Mouse (Mus musculus): ENCODE data around the gene Arhgef10l. TPM values are rescaled to one million over a fixed set of nuclear protein-coding genes. Genes with fewer than 3 reads are reported as not detected.

The Arhgef10l gene
- polyA plus RNA-seq, 1 experiment from 2014 or later: 9.7 TPM

GRCm38 (mm10) chr4:140628971-140629370, 36.8 kb downstream of the Arhgef10l start:
- Histone ChIP-seq H3K9me3 (replicated peaks; ENCODE audit: control insufficient read depth, low read length) (no peaks in the 10 kb centered on the region), H3K36me3 (ENCODE audit: control insufficient read depth, insufficient read depth, low read length) (no peaks in the 10 kb centered on the region), H3K4me2 (no peak overlapping the region), H3K4me1 (ENCODE audit: control insufficient read depth, insufficient read depth, low read length) (peaks cover 53% of the 10 kb centered on the region), H3K4me3 (ENCODE audit: low read depth, low read length) (no peak overlapping the region), H3K9ac (ENCODE audit: low read depth, low read length) (no peak overlapping the region), H3K27ac (ENCODE audit: low read depth, low read length) (no peak overlapping the region), H3K27me3 (ENCODE audit: control insufficient read depth, insufficient read depth, low read length) (no peaks in the 10 kb centered on the region)
- no peak for ATAC-seq (replicated peaks; ENCODE audit: insufficient number of reproducible peaks, low FRiP score, low TSS enrichment)
- 61% methylated on average over 4 of the region's 4 CpGs for WGBS (ENCODE audit: insufficient replicate concordance)

DNA sequence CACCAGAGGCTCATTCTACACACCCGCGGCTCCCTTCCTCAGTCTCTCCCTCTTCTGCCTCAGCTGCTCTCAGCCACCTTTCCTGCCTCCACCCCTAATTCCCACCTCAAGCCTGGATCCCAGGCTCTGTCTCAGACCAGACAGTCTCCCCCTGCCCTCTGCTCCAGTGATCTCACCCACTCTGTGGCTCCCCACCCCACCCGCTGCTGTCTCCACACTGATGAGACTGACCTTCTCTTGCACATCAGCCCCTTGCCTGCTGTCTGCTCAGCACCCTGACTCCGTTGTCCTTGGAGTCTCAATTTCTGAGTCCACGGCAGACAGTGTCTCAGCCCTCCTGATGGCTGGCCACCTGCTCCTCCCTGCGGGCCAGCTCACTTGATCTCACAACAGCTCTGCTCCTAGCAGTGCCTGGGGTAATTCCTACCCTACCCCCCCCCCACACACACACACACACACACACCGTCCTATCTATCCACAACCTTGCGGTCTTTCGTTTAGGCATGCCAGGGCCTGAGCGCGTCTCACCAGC, 37.3 kb downstream of the Arhgef10l start:
- WGBS (ENCODE audit: insufficient replicate concordance): 58% methylated on average over 11 of the region's 11 CpGs
- no peak overlapping the region for H3K9ac ChIP-seq (ENCODE audit: low read depth, low read length)

DNA sequence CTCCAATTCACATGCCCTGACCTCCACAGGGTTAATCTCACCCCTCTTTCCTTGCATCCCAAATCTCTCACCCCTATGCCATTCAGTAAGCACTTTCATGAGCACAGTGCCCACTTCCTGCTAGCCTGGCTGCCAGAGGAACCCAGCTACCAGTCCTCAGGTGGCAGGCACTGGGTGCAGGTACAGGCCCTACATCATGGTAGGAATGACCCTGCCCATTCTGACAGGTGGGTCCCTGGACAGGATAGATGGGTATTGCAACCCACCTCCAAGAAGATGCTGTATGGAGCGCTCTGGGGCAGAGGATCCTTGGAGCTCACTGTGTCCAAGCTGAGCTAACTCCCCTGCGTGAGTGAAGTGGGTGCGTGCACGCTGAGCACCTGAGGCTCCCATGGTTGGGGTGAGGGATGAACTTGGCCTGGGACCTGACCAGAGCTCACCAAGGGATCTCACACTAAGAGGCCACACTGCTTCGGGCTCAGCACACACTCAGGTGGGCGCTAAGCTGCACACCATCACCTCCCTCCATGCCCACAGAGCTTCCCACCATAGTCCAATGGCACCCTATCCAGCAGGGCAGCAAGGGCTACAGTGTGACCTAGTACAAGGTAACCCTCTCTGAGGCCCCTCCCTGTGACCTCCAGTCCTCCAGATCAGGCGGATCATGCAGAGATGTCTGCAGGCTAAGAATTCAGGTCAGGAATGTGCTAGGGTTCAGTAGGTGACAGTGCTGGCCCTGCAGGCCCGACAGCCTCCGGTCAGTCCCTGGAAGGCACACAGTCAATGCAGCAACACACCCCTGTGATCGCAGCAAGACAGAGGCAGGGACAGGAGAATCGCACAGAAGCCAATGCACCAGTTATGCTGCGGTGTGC, 39.9 kb downstream of the Arhgef10l start:
- Histone ChIP-seq H3K36me3 (ENCODE audit: control insufficient read depth, insufficient read depth, low read length) (no peaks in the 10 kb centered on the region), H3K9me3 (replicated peaks; ENCODE audit: control insufficient read depth, low read length) (no peaks in the 10 kb centered on the region), H3K4me1 (ENCODE audit: control insufficient read depth, insufficient read depth, low read length) (peaks cover 55% of the 10 kb centered on the region), H3K27ac (ENCODE audit: low read depth, low read length) (peak overlapping the region; percentile 82; the same call in 1 of the 2 replicates), H3K4me2 (no peak overlapping the region), H3K9ac (ENCODE audit: low read depth, low read length) (peak overlapping the region; percentile 24; the same call in 1 of the 2 replicates), H3K4me3 (ENCODE audit: low read depth, low read length) (no peak overlapping the region), H3K27me3 (ENCODE audit: control insufficient read depth, insufficient read depth, low read length) (no peaks in the 10 kb centered on the region)
- 65% methylated on average over 12 of the region's 12 CpGs for WGBS (ENCODE audit: insufficient replicate concordance)
- no peak for ATAC-seq (replicated peaks; ENCODE audit: insufficient number of reproducible peaks, low FRiP score, low TSS enrichment)

More for the DNA sequence above, 37.3 kb downstream of the Arhgef10l start:
- Histone ChIP-seq H3K27me3 (ENCODE audit: control insufficient read depth, insufficient read depth, low read length) (no peaks in the 10 kb centered on the region), H3K4me1 (ENCODE audit: control insufficient read depth, insufficient read depth, low read length) (peaks cover 58% of the 10 kb centered on the region), H3K4me3 (ENCODE audit: low read depth, low read length) (no peak overlapping the region), H3K27ac (ENCODE audit: low read depth, low read length) (no peak overlapping the region), H3K4me2 (no peak overlapping the region), H3K9me3 (replicated peaks; ENCODE audit: control insufficient read depth, low read length) (no peaks in the 10 kb centered on the region), H3K36me3 (ENCODE audit: control insufficient read depth, insufficient read depth, low read length) (no peaks in the 10 kb centered on the region)
- ATAC-seq (replicated peaks; ENCODE audit: insufficient number of reproducible peaks, low FRiP score, low TSS enrichment): no peak

GRCm38 (mm10) chr4:140624468-140625176, 41.2 kb downstream of the Arhgef10l start:
- peak overlapping the region; percentile 14 for H3K4me3 ChIP-seq (ENCODE audit: low read depth, low read length)
- WGBS (ENCODE audit: insufficient replicate concordance): 4% methylated on average over 11 of the region's 12 CpGs

GRCm38 (mm10) chr4:140624087-140624467, 41.7 kb downstream of the Arhgef10l start:
- WGBS (ENCODE audit: insufficient replicate concordance): 6% methylated on average over 10 of the region's 10 CpGs
- Histone ChIP-seq H3K27me3 (ENCODE audit: control insufficient read depth, insufficient read depth, low read length) (no peaks in the 10 kb centered on the region), H3K27ac (ENCODE audit: low read depth, low read length) (peak overlapping the region; percentile 82), H3K9me3 (replicated peaks; ENCODE audit: control insufficient read depth, low read length) (no peaks in the 10 kb centered on the region), H3K4me2 (peak overlapping the region; percentile 58), H3K9ac (ENCODE audit: low read depth, low read length) (peak overlapping the region; percentile 54; the same call in 1 of the 2 replicates), H3K4me3 (ENCODE audit: low read depth, low read length) (peak overlapping the region; percentile 4; the same call in 1 of the 2 replicates), H3K4me1 (ENCODE audit: control insufficient read depth, insufficient read depth, low read length) (peaks cover 45% of the 10 kb centered on the region), H3K36me3 (ENCODE audit: control insufficient read depth, insufficient read depth, low read length) (no peaks in the 10 kb centered on the region)
- ATAC-seq (replicated peaks; ENCODE audit: insufficient number of reproducible peaks, low FRiP score, low TSS enrichment): no peak

More at GRCm38 (mm10) chr4:140624468-140625176, 41.2 kb downstream of the Arhgef10l start:
- H3K4me1 ChIP-seq (ENCODE audit: control insufficient read depth, insufficient read depth, low read length): peaks cover 49% of the 10 kb centered on the region
- H3K9ac ChIP-seq (ENCODE audit: low read depth, low read length): peak overlapping the region; percentile 54
- ATAC-seq (replicated peaks; ENCODE audit: insufficient number of reproducible peaks, low FRiP score, low TSS enrichment): peak; percentile 75
- H3K9me3 ChIP-seq (replicated peaks; ENCODE audit: control insufficient read depth, low read length): no peaks in the 10 kb centered on the region
- peak overlapping the region; percentile 82 for H3K27ac ChIP-seq (ENCODE audit: low read depth, low read length)
- H3K27me3 ChIP-seq (ENCODE audit: control insufficient read depth, insufficient read depth, low read length): no peaks in the 10 kb centered on the region
- no peaks in the 10 kb centered on the region for H3K36me3 ChIP-seq (ENCODE audit: control insufficient read depth, insufficient read depth, low read length)
- peak overlapping the region; percentile 58 for H3K4me2 ChIP-seq

GRCm38 (mm10) chr4:140622819-140623218, 43.0 kb downstream of the Arhgef10l start:
- Histone ChIP-seq H3K36me3 (ENCODE audit: control insufficient read depth, insufficient read depth, low read length) (no peaks in the 10 kb centered on the region), H3K27ac (ENCODE audit: low read depth, low read length) (peak overlapping the region; percentile 82), H3K9ac (ENCODE audit: low read depth, low read length) (no peak overlapping the region; the same call in 1 of the 2 replicates), H3K9me3 (replicated peaks; ENCODE audit: control insufficient read depth, low read length) (no peaks in the 10 kb centered on the region), H3K4me3 (ENCODE audit: low read depth, low read length) (no peak overlapping the region), H3K27me3 (ENCODE audit: control insufficient read depth, insufficient read depth, low read length) (no peaks in the 10 kb centered on the region), H3K4me1 (ENCODE audit: control insufficient read depth, insufficient read depth, low read length) (peaks cover 37% of the 10 kb centered on the region), H3K4me2 (no peak overlapping the region)
- no peak for ATAC-seq (replicated peaks; ENCODE audit: insufficient number of reproducible peaks, low FRiP score, low TSS enrichment)
- WGBS (ENCODE audit: insufficient replicate concordance): 42% methylated on average over 4 of the region's 4 CpGs

- no peak for ATAC-seq (replicated peaks; ENCODE audit: insufficient number of reproducible peaks, low FRiP score, low TSS enrichment)
- WGBS (ENCODE audit: insufficient replicate concordance): 69% methylated on average over 5 of the region's 5 CpGs
- Histone ChIP-seq H3K27ac (ENCODE audit: low read depth, low read length) (no peak overlapping the region), H3K4me3 (ENCODE audit: low read depth, low read length) (no peak overlapping the region), H3K27me3 (ENCODE audit: control insufficient read depth, insufficient read depth, low read length) (no peaks in the 10 kb centered on the region), H3K36me3 (ENCODE audit: control insufficient read depth, insufficient read depth, low read length) (no peaks in the 10 kb centered on the region), H3K4me2 (no peak overlapping the region), H3K9me3 (replicated peaks; ENCODE audit: control insufficient read depth, low read length) (no peaks in the 10 kb centered on the region), H3K4me1 (ENCODE audit: control insufficient read depth, insufficient read depth, low read length) (peaks cover 42% of the 10 kb centered on the region), H3K9ac (ENCODE audit: low read depth, low read length) (no peak overlapping the region)
Measured at GRCm38 (mm10) chr4:140620496-140620895, 45.3 kb downstream of the Arhgef10l start.
